31 mouse cellular contexts compared by ENCODE assay signal in the genomic region with DNA sequence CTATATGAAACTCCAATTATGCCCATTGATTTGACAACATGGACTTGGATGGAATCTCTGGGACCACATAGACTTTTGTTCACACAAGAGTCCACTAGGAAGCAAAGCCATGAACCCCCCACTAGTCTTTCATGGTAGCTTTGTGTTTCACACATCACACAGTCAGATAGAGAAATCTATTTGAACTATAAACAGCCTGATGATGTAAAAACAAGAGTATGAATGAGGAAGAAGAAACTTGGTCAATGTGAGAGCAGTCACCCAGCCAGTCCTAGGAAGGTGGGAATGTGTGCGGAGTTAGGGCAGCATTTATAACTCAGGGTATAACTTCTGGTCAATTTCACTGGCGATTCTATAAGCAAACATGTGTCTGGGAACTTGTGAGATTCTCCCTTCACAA.
"Had no signal": no experiment of that assay in that cellular context is flagged by ENCODE, and none has a peak within 500 bp of the region (broad histone marks: within the 10 kb centered on the region; RNA-seq: fewer than 3 reads in every experiment).

No protein-coding gene starts in this region.

- H3K9me3 ChIP-seq: limb, embryonic 10.5 days; limb, embryonic 12.5 days; limb, embryonic 13.5 days; limb, embryonic 15.5 days; liver, embryonic 12.5 days; liver, embryonic 13.5 days; liver, embryonic 15.5 days; lung, embryonic 15.5 days; midbrain, embryonic 10.5 days; midbrain, embryonic 12.5 days; midbrain, embryonic 13.5 days; midbrain, embryonic 15.5 days had no signal

- H3K4me2 ChIP-seq: limb, embryonic 12.5 days; limb, embryonic 13.5 days; limb, embryonic 15.5 days; liver, embryonic 11.5 days; liver, embryonic 12.5 days; liver, embryonic 13.5 days; liver, embryonic 15.5 days; lung, embryonic 14.5 days; lung, embryonic 15.5 days; midbrain, embryonic 11.5 days; midbrain, embryonic 12.5 days; midbrain, embryonic 13.5 days; midbrain, embryonic 15.5 days had no signal

- H3K4me3 ChIP-seq: limb, embryonic 10.5 days; limb, embryonic 12.5 days; limb, embryonic 13.5 days; limb, embryonic 15.5 days; liver, embryonic 12.5 days; liver, embryonic 13.5 days; liver, embryonic 15.5 days; lung, embryonic 15.5 days; megakaryocyte, embryonic 14.5 days; midbrain, embryonic 10.5 days; midbrain, embryonic 12.5 days; midbrain, embryonic 13.5 days; midbrain, embryonic 15.5 days; myocyte had no signal

- ATAC-seq: liver, embryonic 12.5 days; liver, postnatal 0 days; lung, postnatal 0 days; midbrain, embryonic 13.5 days; midbrain, embryonic 15.5 days; midbrain, embryonic 16.5 days had no signal

- H3K9ac ChIP-seq: limb, embryonic 12.5 days; limb, embryonic 13.5 days; limb, embryonic 15.5 days; liver, embryonic 12.5 days; liver, embryonic 13.5 days; liver, embryonic 14.5 days; liver, embryonic 15.5 days; liver, postnatal 0 days; lung, embryonic 14.5 days; lung, embryonic 15.5 days; midbrain, embryonic 12.5 days; midbrain, embryonic 13.5 days; midbrain, embryonic 15.5 days had no signal

- H3K4me1 ChIP-seq: limb, embryonic 10.5 days; limb, embryonic 12.5 days; limb, embryonic 13.5 days; limb, embryonic 15.5 days; liver, embryonic 12.5 days; liver, embryonic 13.5 days; liver, embryonic 15.5 days; lung, embryonic 15.5 days; megakaryocyte, embryonic 14.5 days; midbrain, embryonic 15.5 days had no signal

- H3K27ac ChIP-seq: limb, embryonic 10.5 days; limb, embryonic 12.5 days; limb, embryonic 13.5 days; limb, embryonic 15.5 days; liver, embryonic 12.5 days; liver, embryonic 13.5 days; liver, embryonic 14.5 days; liver, embryonic 15.5 days; lung, embryonic 15.5 days; macrophage; midbrain, embryonic 12.5 days; midbrain, embryonic 13.5 days; midbrain, embryonic 15.5 days had no signal

- DNase-seq: left cerebral cortex, postnatal 4 days; liver; liver, embryonic 13.5 days; liver, postnatal 0 days; lung, adult 18-20 months; lung, adult 2 months; lung, embryonic 14.5 days; lung, postnatal 10 days; lung, postnatal 14 days; lung, postnatal 36 days; lung, postnatal 4 days; midbrain, embryonic 14.5 days had no signal

- H3K36me3 ChIP-seq: limb, embryonic 10.5 days; limb, embryonic 12.5 days; limb, embryonic 13.5 days; limb, embryonic 15.5 days; liver, embryonic 12.5 days; liver, embryonic 13.5 days; liver, embryonic 15.5 days; lung, embryonic 15.5 days; midbrain, embryonic 10.5 days; midbrain, embryonic 12.5 days; midbrain, embryonic 13.5 days; midbrain, embryonic 15.5 days had no signal

- H3K27me3 ChIP-seq: limb, embryonic 12.5 days; limb, embryonic 15.5 days; liver, embryonic 12.5 days; liver, embryonic 13.5 days; liver, embryonic 15.5 days; lung, embryonic 15.5 days; megakaryocyte, embryonic 14.5 days; midbrain, embryonic 13.5 days; midbrain, embryonic 15.5 days had no signal
